Mouse (Mus musculus) MEL (cell line): ENCODE data around the gene C730034F03Rik. TPM values are rescaled to one million over a fixed set of nuclear protein-coding genes. Genes with fewer than 3 reads are reported as not detected.

ENCODE experiments used
- DNase-seq: peaks from one replicate; pipeline ENCODE4 v3.0.0; 2011; ENCODE audit warnings: low read depth, low spot score
- H3K27ac ChIP-seq: 2 replicates; pipeline ENCODE4 v1.5.1; 2012; ENCODE audit warnings: low read depth, mild to moderate bottlenecking, control low read depth, low read length, moderate library complexity; ENCODE audit not compliant: control insufficient read depth
- H3K27me3 ChIP-seq, 2 experiments: fragments of 150-350 bp in 1 of 2; sonication (generic) in 1 of 2; 2 replicates each; pipeline ENCODE4 v1.6.1; 2012; ENCODE audit warnings: low read length in 2 of 2, mild to moderate bottlenecking in 2 of 2, improper control_type of control experiment in 1 of 2, moderate library complexity in 1 of 2; ENCODE audit not compliant: insufficient read depth in 2 of 2, control insufficient read depth in 1 of 2
- H3K36me3 ChIP-seq, 2 experiments: 2 replicates each; pipeline ENCODE4 v1.6.1; 2012 to 2014; ENCODE audit warnings: low read length in 2 of 2, improper control_type of control experiment in 1 of 2, inconsistent platforms in 1 of 2, mild to moderate bottlenecking in 1 of 2; ENCODE audit not compliant: insufficient read depth in 2 of 2, control insufficient read depth in 1 of 2
- H3K4me1 ChIP-seq, 2 experiments: fragments of 150-350 bp in 1 of 2; sonication (generic) in 1 of 2; 2 replicates each; pipeline ENCODE4 v1.6.1; 2012; ENCODE audit warnings: low read length in 2 of 2, improper control_type of control experiment in 1 of 2, mild to moderate bottlenecking in 1 of 2; ENCODE audit not compliant: insufficient read depth in 2 of 2, control insufficient read depth in 1 of 2
- H3K4me3 ChIP-seq, 2 experiments: fragments of 150-350 bp in 1 of 2; sonication (generic) in 1 of 2; 2 replicates each; pipeline ENCODE4 v1.5.1; 2012; ENCODE audit warnings: low read depth in 2 of 2, low read length in 2 of 2, mild to moderate bottlenecking in 2 of 2, moderate library complexity in 2 of 2, control low read depth in 1 of 2, improper control_type of control experiment in 1 of 2; ENCODE audit not compliant: control insufficient read depth in 1 of 2, insufficient read depth in 1 of 2
- H3K79me2 ChIP-seq: 2 replicates; pipeline ENCODE4 v1.6.1; 2012; ENCODE audit warnings: mild to moderate bottlenecking, low read length, moderate library complexity; ENCODE audit not compliant: control insufficient read depth, poor library complexity, insufficient read depth
- H3K9ac ChIP-seq: 2 replicates; pipeline ENCODE4 v1.6.1; 2012; ENCODE audit warnings: low read depth, mild to moderate bottlenecking, control low read depth, low read length, moderate library complexity; ENCODE audit not compliant: control insufficient read depth, poor library complexity, severe bottlenecking
- H3K9me3 ChIP-seq: fragments of 150-350 bp; sonication (generic); replicated peaks from 2 replicates; pipeline ENCODE4 v1.6.1; 2012; ENCODE audit warnings: mild to moderate bottlenecking, low read length, improper control_type of control experiment, moderate library complexity; ENCODE audit not compliant: insufficient read depth
- CHD1 ChIP-seq: IDR thresholded peaks from 2 replicates; pipeline ENCODE4 v1.6.1; 2012; ENCODE audit warnings: low read depth, mild to moderate bottlenecking, inconsistent platforms, low read length, improper control_type of control experiment
- EP300 ChIP-seq, 2 experiments: IDR thresholded peaks; 2 replicates each; pipeline ENCODE4 v1.6.1; 2011; ENCODE audit warnings: improper control_type of control experiment in 2 of 2, low read length in 2 of 2, low read depth in 1 of 2, mild to moderate bottlenecking in 1 of 2
- GATA1 ChIP-seq: IDR thresholded peaks from 2 replicates; pipeline ENCODE4 v1.6.1; 2011; ENCODE audit warnings: low read depth, low read length, improper control_type of control experiment
- MAX ChIP-seq: IDR thresholded peaks from 2 replicates; pipeline ENCODE4 v1.6.1; 2011; ENCODE audit warnings: low read length, improper control_type of control experiment
- MXI1 ChIP-seq: IDR thresholded peaks from 2 replicates; pipeline ENCODE4 v1.6.1; 2011; ENCODE audit warnings: mild to moderate bottlenecking, low read depth, low read length, improper control_type of control experiment
- POLR2A ChIP-seq, 2 experiments: IDR thresholded peaks; 2 replicates each; pipeline ENCODE4 v1.6.1; 2011 to 2012; ENCODE audit warnings: low read length in 2 of 2, mild to moderate bottlenecking in 2 of 2, control low read depth in 1 of 2, improper control_type of control experiment in 1 of 2, low read depth in 1 of 2, moderate library complexity in 1 of 2; ENCODE audit not compliant: control insufficient read depth in 1 of 2, insufficient read depth in 1 of 2, poor library complexity in 1 of 2
- RCOR1 ChIP-seq: IDR thresholded peaks from 2 replicates; pipeline ENCODE4 v1.6.1; 2012; ENCODE audit warnings: low read depth, mild to moderate bottlenecking, inconsistent platforms, low read length, improper control_type of control experiment
- SIN3A ChIP-seq: IDR thresholded peaks from 2 replicates; pipeline ENCODE4 v1.6.1; 2012; ENCODE audit warnings: low read length, improper control_type of control experiment, inconsistent platforms
- SMC3 ChIP-seq: IDR thresholded peaks from 2 replicates; pipeline ENCODE4 v1.6.1; 2011; ENCODE audit warnings: low read depth, low read length, improper control_type of control experiment
- UBTF ChIP-seq: IDR thresholded peaks from 2 replicates; pipeline ENCODE4 v1.6.1; 2012; ENCODE audit warnings: low read depth, mild to moderate bottlenecking, inconsistent platforms, low read length, improper control_type of control experiment, moderate library complexity, borderline replicate concordance; ENCODE audit not compliant: insufficient read depth
- ZMIZ1 ChIP-seq: IDR thresholded peaks from 2 replicates; pipeline ENCODE4 v1.6.1; 2012; ENCODE audit warnings: low read depth, mild to moderate bottlenecking, inconsistent platforms, low read length, improper control_type of control experiment, moderate library complexity
- ZNF384 ChIP-seq: IDR thresholded peaks from 2 replicates; pipeline ENCODE4 v1.6.1; 2012; ENCODE audit warnings: low read depth, mild to moderate bottlenecking, inconsistent platforms, low read length, improper control_type of control experiment
- polyA plus RNA-seq, 2 experiments: library from polyadenylated mRNA; stranded (reverse) in 1 of 2; unstranded in 1 of 2; fragments of >175 nt in 1 of 2; fragments of >200 nt in 1 of 2; gene quantifications; 2 replicates each; pipeline versions ENCODE4 v1.2.1 to v1.2.4; 2012; ENCODE audit warnings: low replicate concordance in 2 of 2, low read depth in 1 of 2; ENCODE audit not compliant: insufficient read length in 2 of 2, insufficient read depth in 1 of 2, missing spikeins in 1 of 2
- total RNA-seq: library from RNA; depleted of rRNA; stranded (reverse); fragments of 300-350 nt; gene quantifications from 2 replicates; pipeline ENCODE4 v1.2.3, GENCODE M21; 2012

C730034F03Rik gene
- total and polyA plus RNA-seq, 3 experiments: 1.6 to 2.5 TPM; not detected in 1

GRCm38 (mm10) chr15:89453865-89454478 lies 24.6 kb downstream of the C730034F03Rik start, which contains the start of gene Mapk8ip2:
Gene Mapk8ip2, plus strand, starts transcription at chr15:89453913.
- H3K79me2 ChIP-seq: no peaks in the 10 kb centered on the region
- H3K9me3 ChIP-seq: no peaks in the 10 kb centered on the region
- no peak for DNase-seq
- TF ChIP-seq ZMIZ1 (no peak), CHD1 (no peak)
- H3K36me3 ChIP-seq: no peaks in the 10 kb centered on the region
- H3K4me3 ChIP-seq: no peak within 1 kb of the TSS
- no peaks in the 10 kb centered on the region for H3K4me1 ChIP-seq
- peaks cover 2 to 3% of the 10 kb centered on the region in 2 experiments; a peak in 3 of 4 replicates for H3K27me3 ChIP-seq
- H3K27ac ChIP-seq: no peak within 1 kb of the TSS
- no peak within 1 kb of the TSS for H3K9ac ChIP-seq

- no peak overlapping the region for H3K9ac ChIP-seq
- no peaks in the 10 kb centered on the region for H3K36me3 ChIP-seq
- TF ChIP-seq MXI1: no peak
- H3K9me3 ChIP-seq: no peaks in the 10 kb centered on the region
- no peak for DNase-seq
- no peaks in the 10 kb centered on the region for H3K4me1 ChIP-seq
- peaks cover 2% of the 10 kb centered on the region in 2 experiments; a peak in 2 of 4 replicates for H3K27me3 ChIP-seq
- no peak overlapping the region for H3K27ac ChIP-seq
- no peaks in the 10 kb centered on the region for H3K79me2 ChIP-seq
- H3K4me3 ChIP-seq: no peak overlapping the region
Observed at GRCm38 (mm10) chr15:89454857-89455256, 25.5 kb downstream of the C730034F03Rik start.

GRCm38 (mm10) chr15:89455642-89456041 lies 26.3 kb downstream of the C730034F03Rik start:
- Histone ChIP-seq H3K79me2 (no peaks in the 10 kb centered on the region), H3K4me1 (no peaks in the 10 kb centered on the region), H3K9ac (no peak overlapping the region), H3K4me3 (no peak overlapping the region), H3K9me3 (no peaks in the 10 kb centered on the region), H3K27me3 (peaks cover 0 to 2% of the 10 kb centered on the region in 2 experiments; a peak in 1 of 4 replicates), H3K27ac (no peak overlapping the region), H3K36me3 (no peaks in the 10 kb centered on the region)
- TF ChIP-seq CHD1: no peak
- TF ChIP-seq SMC3: no peak
- no peak for TF ChIP-seq MXI1
- no peak for TF ChIP-seq ZNF384
- no peak for TF ChIP-seq EP300 (IDR thresholded peaks at IDR 0.05; ENCODE audit: low read depth in 1 of 2, low read length in 2 of 2)
- no peak for TF ChIP-seq UBTF
- no peak for TF ChIP-seq GATA1
- no peak for TF ChIP-seq MAX
- TF ChIP-seq RCOR1: no peak
- TF ChIP-seq SIN3A: no peak
- TF ChIP-seq POLR2A (IDR thresholded peaks at IDR 0.05; ENCODE audit: control insufficient read depth in 1 of 2, insufficient read depth in 1 of 2, low read depth in 1 of 2, low read length in 2 of 2, poor library complexity in 1 of 2): no peak
- no peak for DNase-seq
